Mouse (Mus musculus): ENCODE measurements around the gene Cox6b1.

GRCm38 (mm10) chr7:30669229-30669628 lies 43.3 kb upstream of the Cox6b1 start:
- TF ChIP-seq TAL1 (IDR thresholded peaks at IDR 0.05; ENCODE audit: low read length) = no peak
- no peak for TF ChIP-seq GATA1 (IDR thresholded peaks at IDR 0.05; ENCODE audit: low read length)
